Mouse (Mus musculus): ENCODE results near the gene Rbfox1. TPM values are rescaled to one million over a fixed set of nuclear protein-coding genes. Genes with fewer than 3 reads are reported as not detected.

Gene Rbfox1
- polyA plus RNA-seq, 1 experiment: 5.6 TPM

- no peaks in the 10 kb centered on the region for H3K27me3 ChIP-seq (ENCODE audit: control insufficient read depth, insufficient read depth, low read length)
- WGBS: 97% methylated on average over 8 of the region's 8 CpGs
- TF ChIP-seq POLR2A (IDR thresholded peaks at IDR 0.05; ENCODE audit: control insufficient read depth, extremely low read depth, insufficient read depth, low read length, poor library complexity) (no peak), CTCF (IDR thresholded peaks at IDR 0.05; ENCODE audit: borderline replicate concordance, control insufficient read depth, extremely low read depth, insufficient read depth, low read length, poor library complexity) (no peak)
Observed at GRCm38 (mm10) chr16:7164153-7164737, 1279.1 kb downstream of the Rbfox1 start.

DNA sequence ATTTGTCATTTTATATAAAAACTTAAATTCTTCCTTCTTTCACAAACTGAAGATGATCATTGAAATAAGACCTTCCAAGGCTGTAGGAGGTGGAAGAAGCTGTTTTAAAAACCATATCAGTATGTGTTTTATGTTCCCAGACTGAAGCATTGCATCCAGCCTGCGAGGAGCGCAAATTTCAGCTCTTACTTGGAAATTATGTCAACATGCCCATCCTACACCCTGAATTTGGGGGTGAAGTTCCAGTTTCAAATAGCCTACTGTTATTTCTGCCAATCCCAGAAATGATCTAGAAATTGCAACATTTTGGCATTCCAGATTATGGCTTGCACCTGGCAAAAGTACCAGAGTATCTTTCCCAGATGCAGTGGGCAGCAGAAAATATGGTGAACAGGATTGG, 1290.8 kb downstream of the Rbfox1 start:
- no peak for TF ChIP-seq CTCF (IDR thresholded peaks at IDR 0.05; ENCODE audit: borderline replicate concordance, control insufficient read depth, extremely low read depth, insufficient read depth, low read length, poor library complexity)
- H3K36me3 ChIP-seq (ENCODE audit: control insufficient read depth, insufficient read depth, low read length): no peaks in the 10 kb centered on the region
- H3K27me3 ChIP-seq (ENCODE audit: control insufficient read depth, insufficient read depth, low read length): no peaks in the 10 kb centered on the region
- no peak overlapping the region for H3K4me3 ChIP-seq (ENCODE audit: control insufficient read depth, insufficient read depth, low read length)
- 97% methylated on average over 2 of the region's 2 CpGs for WGBS
- H3K4me1 ChIP-seq (replicated peaks; ENCODE audit: control insufficient read depth, insufficient read depth, low read length): no peaks in the 10 kb centered on the region
- DNase-seq: no peak
- no peak overlapping the region for H3K27ac ChIP-seq (ENCODE audit: control insufficient read depth, insufficient read depth, low read length)

More at GRCm38 (mm10) chr16:7164153-7164737, 1279.1 kb downstream of the Rbfox1 start:
- Histone ChIP-seq H3K4me3 (ENCODE audit: control insufficient read depth, insufficient read depth, low read length) (no peak overlapping the region), H3K4me1 (replicated peaks; ENCODE audit: control insufficient read depth, insufficient read depth, low read length) (no peaks in the 10 kb centered on the region), H3K27ac (ENCODE audit: control insufficient read depth, insufficient read depth, low read length) (no peak overlapping the region), H3K36me3 (ENCODE audit: control insufficient read depth, insufficient read depth, low read length) (no peaks in the 10 kb centered on the region)
- DNase-seq: no peak

DNA sequence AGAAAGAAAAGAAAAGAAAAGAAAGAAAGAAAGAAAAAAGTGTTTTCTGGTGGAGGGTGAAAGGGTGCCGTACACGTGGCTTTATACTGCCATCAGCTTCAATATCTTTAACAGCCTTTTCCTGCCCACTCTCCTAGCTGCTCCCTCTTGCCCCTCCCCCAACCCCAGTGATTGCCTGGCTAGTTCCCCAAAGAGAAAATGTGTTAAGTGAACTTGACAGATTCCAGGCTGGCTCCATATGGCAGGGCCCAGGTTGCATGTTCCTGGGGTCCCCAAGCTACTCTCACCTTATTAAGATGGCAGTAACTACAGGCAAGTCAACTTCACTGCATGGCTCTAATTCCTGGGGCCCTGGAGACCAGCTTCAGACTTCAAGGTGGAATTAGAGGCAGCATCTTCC, 1302.6 kb downstream of the Rbfox1 start:
- Histone ChIP-seq H3K4me1 (replicated peaks; ENCODE audit: control insufficient read depth, insufficient read depth, low read length) (no peaks in the 10 kb centered on the region), H3K36me3 (ENCODE audit: control insufficient read depth, insufficient read depth, low read length) (no peaks in the 10 kb centered on the region), H3K4me3 (ENCODE audit: control insufficient read depth, insufficient read depth, low read length) (no peak overlapping the region), H3K27me3 (ENCODE audit: control insufficient read depth, insufficient read depth, low read length) (no peaks in the 10 kb centered on the region), H3K27ac (ENCODE audit: control insufficient read depth, insufficient read depth, low read length) (no peak overlapping the region)
- WGBS: 41% methylated on average over 2 of the region's 2 CpGs
- TF ChIP-seq CTCF (IDR thresholded peaks at IDR 0.05; ENCODE audit: borderline replicate concordance, control insufficient read depth, extremely low read depth, insufficient read depth, low read length, poor library complexity): no peak
- no peak for DNase-seq

DNA sequence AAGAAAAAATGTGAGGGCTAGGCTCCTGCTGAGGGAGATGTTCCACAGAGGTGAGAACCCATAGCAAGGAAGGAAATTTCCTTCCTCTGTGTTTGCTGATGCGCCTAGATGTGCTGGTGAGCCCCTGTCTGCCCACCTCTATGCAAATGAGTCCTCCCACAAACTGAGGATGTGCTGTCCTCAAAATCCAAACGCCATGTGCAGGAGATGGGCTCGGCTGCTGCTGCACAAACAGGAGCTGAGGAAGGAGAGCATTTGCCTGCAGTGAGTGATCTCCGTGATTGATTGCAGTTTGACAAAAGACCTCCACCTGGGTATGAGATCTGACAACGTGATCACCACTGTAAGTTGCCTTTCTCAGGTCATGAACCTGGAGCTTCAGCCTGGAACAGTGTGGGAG, 1308.4 kb downstream of the Rbfox1 start:
- H3K27ac ChIP-seq (ENCODE audit: control insufficient read depth, insufficient read depth, low read length): no peak overlapping the region
- WGBS: 77% methylated on average over 5 of the region's 5 CpGs
- H3K36me3 ChIP-seq (ENCODE audit: control insufficient read depth, insufficient read depth, low read length): no peaks in the 10 kb centered on the region
- TF ChIP-seq CTCF (IDR thresholded peaks at IDR 0.05; ENCODE audit: borderline replicate concordance, control insufficient read depth, extremely low read depth, insufficient read depth, low read length, poor library complexity) (no peak), POLR2A (IDR thresholded peaks at IDR 0.05; ENCODE audit: control insufficient read depth, extremely low read depth, insufficient read depth, low read length, poor library complexity) (no peak)
- no peak overlapping the region for H3K4me3 ChIP-seq (ENCODE audit: control insufficient read depth, insufficient read depth, low read length)
- H3K27me3 ChIP-seq (ENCODE audit: control insufficient read depth, insufficient read depth, low read length): no peaks in the 10 kb centered on the region
- no peaks in the 10 kb centered on the region for H3K4me1 ChIP-seq (replicated peaks; ENCODE audit: control insufficient read depth, insufficient read depth, low read length)
- no peak for DNase-seq

DNA sequence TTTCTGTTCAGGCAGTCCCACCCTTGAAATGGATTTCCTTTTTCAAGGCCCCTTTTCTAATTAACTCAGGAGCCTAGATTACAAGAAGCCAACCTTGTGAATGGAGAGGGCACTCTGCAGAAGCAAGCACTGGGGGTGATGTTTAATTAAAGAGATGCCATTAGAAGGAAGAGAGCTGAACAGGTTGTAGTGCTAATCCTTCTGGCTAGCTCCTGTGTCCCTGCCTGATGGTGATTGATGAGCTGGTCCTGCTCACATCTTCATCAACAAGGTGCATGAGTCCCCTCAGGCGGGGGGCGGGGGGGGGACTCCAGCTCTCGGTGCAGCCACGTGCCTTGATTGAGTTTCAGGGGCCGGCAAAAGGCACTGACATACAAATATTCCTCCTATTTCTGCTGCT, 1312.8 kb downstream of the Rbfox1 start:
- TF ChIP-seq CTCF (IDR thresholded peaks at IDR 0.05; ENCODE audit: borderline replicate concordance, control insufficient read depth, extremely low read depth, insufficient read depth, low read length, poor library complexity) (no peak), POLR2A (IDR thresholded peaks at IDR 0.05; ENCODE audit: control insufficient read depth, extremely low read depth, insufficient read depth, low read length, poor library complexity) (no peak)
- no peak for DNase-seq
- Histone ChIP-seq H3K27me3 (ENCODE audit: control insufficient read depth, insufficient read depth, low read length) (no peaks in the 10 kb centered on the region), H3K4me3 (ENCODE audit: control insufficient read depth, insufficient read depth, low read length) (no peak overlapping the region), H3K27ac (ENCODE audit: control insufficient read depth, insufficient read depth, low read length) (no peak overlapping the region), H3K4me1 (replicated peaks; ENCODE audit: control insufficient read depth, insufficient read depth, low read length) (no peaks in the 10 kb centered on the region), H3K36me3 (ENCODE audit: control insufficient read depth, insufficient read depth, low read length) (no peaks in the 10 kb centered on the region)
- 97% methylated on average over 5 of the region's 5 CpGs for WGBS

- no peak for DNase-seq
- Histone ChIP-seq H3K27ac (ENCODE audit: control insufficient read depth, insufficient read depth, low read length) (no peak overlapping the region), H3K4me1 (replicated peaks; ENCODE audit: control insufficient read depth, insufficient read depth, low read length) (no peaks in the 10 kb centered on the region), H3K27me3 (ENCODE audit: control insufficient read depth, insufficient read depth, low read length) (no peaks in the 10 kb centered on the region), H3K4me3 (ENCODE audit: control insufficient read depth, insufficient read depth, low read length) (no peak overlapping the region), H3K36me3 (ENCODE audit: control insufficient read depth, insufficient read depth, low read length) (no peaks in the 10 kb centered on the region)
- 91% methylated on average over 3 of the region's 3 CpGs for WGBS
- no peak for TF ChIP-seq POLR2A (IDR thresholded peaks at IDR 0.05; ENCODE audit: control insufficient read depth, extremely low read depth, insufficient read depth, low read length, poor library complexity)
- TF ChIP-seq CTCF (IDR thresholded peaks at IDR 0.05; ENCODE audit: borderline replicate concordance, control insufficient read depth, extremely low read depth, insufficient read depth, low read length, poor library complexity): no peak
Observed at GRCm38 (mm10) chr16:7200239-7200638, 1315.1 kb downstream of the Rbfox1 start.

- Histone ChIP-seq H3K4me3 (ENCODE audit: control insufficient read depth, insufficient read depth, low read length) (no peak overlapping the region), H3K36me3 (ENCODE audit: control insufficient read depth, insufficient read depth, low read length) (no peaks in the 10 kb centered on the region), H3K27ac (ENCODE audit: control insufficient read depth, insufficient read depth, low read length) (no peak overlapping the region), H3K27me3 (ENCODE audit: control insufficient read depth, insufficient read depth, low read length) (no peaks in the 10 kb centered on the region), H3K4me1 (replicated peaks; ENCODE audit: control insufficient read depth, insufficient read depth, low read length) (no peaks in the 10 kb centered on the region)
- TF ChIP-seq POLR2A (IDR thresholded peaks at IDR 0.05; ENCODE audit: control insufficient read depth, extremely low read depth, insufficient read depth, low read length, poor library complexity) (no peak), CTCF (IDR thresholded peaks at IDR 0.05; ENCODE audit: borderline replicate concordance, control insufficient read depth, extremely low read depth, insufficient read depth, low read length, poor library complexity) (no peak)
- 77% methylated on average over 4 of the region's 4 CpGs for WGBS
- DNase-seq: no peak
Observed at GRCm38 (mm10) chr16:7201816-7202215, 1316.7 kb downstream of the Rbfox1 start.

Data from thymus, adult 2 months (tissue).